Mouse (Mus musculus): ENCODE measurements at regions not wholly inside any gene's neighbourhood (a gene's known extent, or its start where the extent isn't known, plus 50 kb on each side); places are given as distances from the start of the nearest gene placed in this dataset.
A peak's percentile ranks its signal among the peaks of the same experiment; 100 is the strongest.

DNA sequence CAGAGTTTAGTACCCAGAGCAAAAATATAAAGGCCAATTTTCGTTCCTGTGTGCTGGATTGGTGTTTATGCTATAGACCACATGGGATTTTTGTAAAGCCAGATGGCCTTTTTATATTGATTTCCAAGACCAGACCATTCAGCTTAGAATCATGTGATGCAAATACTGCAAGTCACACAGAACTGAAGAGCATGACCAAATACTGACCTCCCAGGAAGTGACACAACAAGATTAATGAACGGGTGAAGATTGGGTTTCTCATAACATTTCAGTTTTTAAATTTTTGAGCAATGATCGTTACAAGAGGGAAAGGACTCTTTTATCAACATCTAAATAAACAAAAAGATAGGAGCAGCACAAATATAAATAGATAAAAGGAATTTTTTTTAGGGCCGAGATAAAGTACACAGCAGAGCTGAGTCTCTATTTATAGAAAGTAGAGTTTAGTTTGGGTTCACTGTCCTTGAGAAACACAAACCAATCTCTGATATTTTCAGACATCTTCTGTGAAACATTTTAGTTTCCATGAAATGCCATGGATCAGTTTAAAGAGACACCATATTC is 105.7 kb upstream of the Tars start:
- TF ChIP-seq CTCF (IDR thresholded peaks at IDR 0.05; ENCODE audit: control insufficient read depth, insufficient read depth, insufficient read length): no peak
- TF ChIP-seq USF1 (IDR thresholded peaks at IDR 0.05; ENCODE audit: low read depth): peak; percentile 13

All from C2C12 (cell line).